Mouse (Mus musculus) frontal cortex, adult 2 months (tissue): ENCODE measurements around the gene Gm45623. TPM values are rescaled to one million over a fixed set of nuclear protein-coding genes. Genes with fewer than 3 reads are reported as not detected.

Experiments used
- DNase-seq, 2 experiments: peaks; one replicate each; pipeline ENCODE4 v3.0.0; 2022; ENCODE audit warnings: low spot score in 1 of 2; ENCODE audit errors: extremely low spot score in 1 of 2
- polyA plus RNA-seq: library from polyadenylated mRNA; depleted of rRNA; stranded (reverse); fragments of >200 nt; gene quantifications from 2 replicates; pipeline ENCODE4 v1.2.3, GENCODE M21; 2012

Gm45623 gene
- polyA plus RNA-seq, 1 experiment = 9.2 TPM

DNA sequence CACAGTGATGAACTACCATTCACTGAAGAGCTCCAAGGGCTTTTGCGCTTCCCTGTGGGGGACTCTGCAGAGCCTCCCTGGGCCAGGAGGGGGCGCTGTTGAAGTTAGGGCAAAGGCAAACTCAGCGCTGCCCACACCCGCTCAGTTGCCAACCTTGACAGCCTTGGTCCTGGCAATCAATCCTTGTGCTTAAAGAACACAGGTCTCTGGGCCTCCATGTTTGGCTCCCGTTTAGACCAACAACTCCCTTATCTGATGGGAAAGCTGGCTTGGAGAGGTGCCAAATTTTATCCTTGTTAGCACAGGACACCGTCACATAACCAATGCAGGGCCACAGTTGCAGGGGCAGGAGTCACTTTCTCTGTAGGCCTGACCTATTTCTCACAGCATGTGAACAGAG, 2.2 kb upstream of the Gm45623 start:
- DNase-seq = no peak

DNA sequence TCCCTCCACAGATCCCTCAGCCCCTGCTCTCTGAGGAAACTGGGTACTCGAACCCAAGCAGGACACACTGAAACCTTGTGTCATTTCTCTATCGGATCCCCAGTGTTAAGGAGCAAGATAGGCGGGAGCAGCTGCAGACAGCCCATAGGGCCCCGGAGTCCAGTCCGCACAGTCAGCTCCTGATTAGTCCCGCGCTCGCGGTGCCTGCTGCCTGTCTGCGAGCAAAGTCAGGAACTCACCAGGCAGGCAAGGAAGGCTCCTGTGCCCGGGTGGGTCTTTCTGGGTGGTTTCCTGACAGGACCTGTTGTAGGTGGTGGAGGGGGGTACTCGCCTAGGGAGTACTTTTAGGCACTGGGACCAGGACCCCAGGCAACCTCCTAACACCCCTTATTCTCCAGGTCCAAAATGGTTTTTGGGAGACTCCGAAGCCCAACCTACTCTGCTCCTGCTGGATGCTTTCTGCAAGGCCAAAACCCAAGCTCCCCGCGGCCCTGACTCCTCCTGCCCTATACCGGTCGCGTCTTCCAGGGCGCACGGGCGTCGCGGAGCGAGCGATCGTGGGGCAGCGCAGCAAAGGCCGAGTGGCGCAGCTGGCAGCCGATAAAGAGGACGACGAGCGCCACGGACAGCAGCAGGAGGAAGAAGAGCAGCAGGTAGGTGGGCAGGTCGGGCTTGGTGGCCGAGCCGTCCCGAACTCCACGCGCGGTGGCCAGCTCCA, 994 bp downstream of the Gm45623 start:
- no peak for DNase-seq

DNA sequence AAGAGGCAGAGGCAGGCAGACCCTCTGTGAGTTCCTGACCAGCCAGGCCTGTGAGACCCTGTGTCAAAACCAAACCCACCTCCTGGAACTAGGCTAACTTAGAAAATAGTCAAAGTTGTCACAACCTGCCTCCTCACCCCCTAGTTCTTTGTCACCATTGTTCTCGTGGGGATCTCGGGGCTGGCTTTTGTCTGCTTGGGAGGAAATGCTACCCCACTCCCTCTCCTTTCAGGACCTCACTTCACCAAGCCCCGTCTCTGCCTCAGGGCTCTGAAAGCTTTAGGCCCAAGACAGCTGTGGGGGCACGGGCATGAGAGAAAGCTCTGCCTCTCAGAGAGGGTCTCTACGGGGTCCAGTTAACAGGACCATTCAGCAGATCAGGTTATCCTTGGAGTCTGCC, 1.9 kb downstream of the Gm45623 start:
- DNase-seq = no peak

DNA sequence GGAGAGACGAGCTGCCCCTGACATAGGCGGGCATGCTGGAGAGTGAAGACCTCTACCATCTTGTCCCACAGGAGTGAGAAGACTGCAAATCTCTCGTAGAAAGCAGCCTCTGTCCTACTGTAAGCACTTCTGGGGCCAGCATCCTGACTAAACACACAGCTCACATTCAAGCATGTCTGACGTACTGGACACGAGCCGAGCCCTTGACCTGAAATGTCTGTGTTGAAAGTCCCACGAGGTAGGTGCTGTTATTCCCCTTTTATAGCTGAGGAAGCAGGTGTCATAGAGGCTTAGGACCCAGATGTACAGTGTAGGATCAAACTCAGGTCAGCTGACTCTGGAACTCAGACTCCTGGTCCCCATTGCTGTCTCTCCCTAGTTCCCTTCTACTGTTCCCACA, 4.2 kb downstream of the Gm45623 start:
- DNase-seq = no peak

DNA sequence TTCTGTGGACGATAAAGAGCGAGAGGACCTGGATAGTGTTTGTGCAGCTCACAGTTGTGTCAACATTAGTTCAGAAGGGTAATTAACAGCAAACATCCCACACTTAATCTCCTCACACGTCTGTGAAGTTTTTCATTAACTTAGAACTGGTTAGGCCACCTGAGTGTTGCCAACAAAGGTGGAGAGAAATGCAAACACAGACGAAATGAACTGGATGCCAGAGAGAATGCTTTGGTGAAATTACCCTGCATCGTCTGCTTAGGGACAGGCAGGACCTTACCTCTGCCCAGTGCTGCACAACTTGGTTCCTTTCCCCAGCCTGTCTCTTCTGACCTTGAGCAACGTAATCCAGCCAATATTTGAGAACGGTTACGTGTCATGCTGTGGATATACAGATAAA, 6.1 kb downstream of the Gm45623 start:
- no peak for DNase-seq

DNA sequence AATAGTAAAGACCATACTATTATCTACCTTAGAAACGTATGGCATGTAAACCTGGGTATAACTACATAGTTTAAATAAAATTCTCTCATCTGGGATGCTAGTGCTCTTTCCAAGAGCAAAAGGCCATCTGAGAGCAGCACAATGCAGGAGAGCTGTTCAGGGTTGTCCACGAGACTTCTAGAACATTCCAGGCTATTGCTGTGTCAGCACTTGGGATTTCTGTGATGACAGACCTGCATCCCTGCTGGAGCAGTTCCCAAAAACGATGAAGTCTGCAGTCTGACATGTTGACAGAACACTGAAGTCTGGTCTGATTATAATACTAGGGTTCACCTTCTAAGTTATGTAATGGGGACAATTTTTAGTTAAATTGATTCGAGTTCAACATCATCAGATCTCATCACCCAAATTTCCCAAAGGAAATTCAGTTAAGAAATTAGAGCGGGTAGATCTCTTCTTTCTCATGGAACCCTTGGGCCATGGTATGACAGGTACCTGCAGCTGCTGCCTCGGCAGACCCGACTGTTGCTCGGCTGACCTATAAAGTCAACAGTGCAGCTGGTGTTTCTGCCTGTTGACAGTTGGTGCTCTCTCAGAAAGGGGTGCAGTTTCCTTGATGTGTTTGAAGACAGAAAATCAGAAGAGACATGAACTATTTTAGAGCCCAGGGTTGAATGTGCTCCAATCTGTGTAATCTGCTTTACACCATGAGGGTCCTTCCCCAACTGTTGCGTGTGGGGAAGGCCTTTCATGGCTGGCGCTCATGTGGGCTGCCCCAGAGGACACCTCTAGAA, 6.7 kb downstream of the Gm45623 start:
- DNase-seq = no peak

DNA sequence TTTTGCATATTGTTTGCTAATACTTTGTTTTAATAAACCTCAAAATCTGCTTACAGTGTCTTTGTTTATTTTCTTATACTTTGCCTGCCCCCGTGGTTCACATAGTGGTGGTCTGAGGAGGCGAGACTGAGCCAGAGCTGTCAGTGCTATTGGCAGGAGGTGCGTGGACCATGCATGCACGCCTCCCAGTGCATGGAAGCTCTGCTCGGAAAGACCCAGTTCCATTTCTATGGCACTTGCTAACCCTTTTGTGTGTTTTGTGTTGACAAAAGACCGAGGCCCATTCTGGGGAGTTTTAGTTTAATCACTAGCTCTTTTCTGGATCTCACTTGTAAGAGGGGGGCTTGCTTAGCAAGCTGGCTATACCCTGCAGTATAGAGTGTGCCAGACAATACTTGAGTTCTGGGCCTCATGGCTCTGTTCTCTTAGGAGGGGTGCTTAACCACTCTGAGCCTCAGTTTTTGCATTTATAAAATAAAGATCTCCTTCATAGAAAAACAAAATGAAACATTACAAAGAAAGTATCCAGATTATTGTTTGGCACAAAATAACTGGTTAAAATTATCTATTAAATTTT, 11.2 kb downstream of the Gm45623 start:
- DNase-seq = no peak

DNA sequence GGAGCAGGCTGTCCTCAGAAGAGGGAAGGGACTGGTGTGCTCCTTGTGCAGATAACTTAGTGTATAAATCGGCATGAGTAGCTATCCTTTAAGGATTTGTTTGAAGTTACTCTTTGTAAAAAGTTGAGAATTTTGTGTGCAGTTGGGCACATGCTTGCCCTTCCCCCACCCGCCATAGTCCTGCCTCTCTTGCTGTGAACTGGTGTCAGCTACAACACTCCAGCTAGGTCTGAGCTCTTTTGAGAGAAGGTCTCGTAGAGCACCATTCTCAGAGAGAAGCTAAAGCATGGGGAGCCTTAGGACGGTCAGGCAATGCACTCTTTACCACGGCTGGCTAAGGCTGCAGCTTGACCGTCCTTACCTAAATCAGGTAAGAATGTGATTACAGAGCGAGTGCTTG, 11.9 kb downstream of the Gm45623 start:
- no peak for DNase-seq

DNA sequence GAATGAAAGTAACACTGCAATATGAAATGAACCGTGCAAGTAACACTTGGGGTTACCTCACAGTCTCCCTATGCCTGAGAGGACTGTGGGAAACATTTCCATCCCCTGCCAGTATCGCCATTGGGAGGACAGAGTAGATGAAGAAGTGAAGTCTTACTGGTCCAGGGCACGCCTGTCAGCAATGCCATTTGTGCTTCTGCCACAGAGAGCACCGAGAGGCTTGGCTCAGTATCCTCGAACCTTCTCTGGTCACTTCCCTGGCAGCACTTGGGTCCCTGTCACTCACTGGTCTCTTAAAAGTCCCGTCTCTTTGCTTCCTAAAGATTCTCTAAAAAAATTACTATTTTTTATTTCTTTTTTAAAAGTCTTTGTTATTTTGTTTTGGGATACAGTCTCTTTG, 13.1 kb downstream of the Gm45623 start:
- DNase-seq = no peak

DNA sequence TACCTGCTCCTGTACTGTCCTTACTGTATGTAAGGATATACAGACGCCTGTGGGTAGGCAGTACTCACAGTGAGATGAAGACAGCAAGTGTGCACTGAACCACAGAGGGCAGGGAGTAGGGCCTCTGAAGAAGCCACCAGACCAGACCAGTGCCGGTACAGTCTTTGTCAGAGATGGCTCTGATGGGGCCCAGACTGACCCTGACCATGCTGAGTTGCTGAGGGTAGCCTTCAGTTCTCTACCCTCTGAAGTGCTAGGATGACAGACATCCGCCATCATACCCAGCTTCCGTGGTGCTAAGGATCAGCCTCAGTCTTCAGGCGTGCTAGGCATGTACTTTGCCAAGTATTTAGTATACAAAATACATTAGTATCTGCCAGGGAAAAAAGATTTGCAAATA, 14.1 kb downstream of the Gm45623 start:
- no peak for DNase-seq

DNA sequence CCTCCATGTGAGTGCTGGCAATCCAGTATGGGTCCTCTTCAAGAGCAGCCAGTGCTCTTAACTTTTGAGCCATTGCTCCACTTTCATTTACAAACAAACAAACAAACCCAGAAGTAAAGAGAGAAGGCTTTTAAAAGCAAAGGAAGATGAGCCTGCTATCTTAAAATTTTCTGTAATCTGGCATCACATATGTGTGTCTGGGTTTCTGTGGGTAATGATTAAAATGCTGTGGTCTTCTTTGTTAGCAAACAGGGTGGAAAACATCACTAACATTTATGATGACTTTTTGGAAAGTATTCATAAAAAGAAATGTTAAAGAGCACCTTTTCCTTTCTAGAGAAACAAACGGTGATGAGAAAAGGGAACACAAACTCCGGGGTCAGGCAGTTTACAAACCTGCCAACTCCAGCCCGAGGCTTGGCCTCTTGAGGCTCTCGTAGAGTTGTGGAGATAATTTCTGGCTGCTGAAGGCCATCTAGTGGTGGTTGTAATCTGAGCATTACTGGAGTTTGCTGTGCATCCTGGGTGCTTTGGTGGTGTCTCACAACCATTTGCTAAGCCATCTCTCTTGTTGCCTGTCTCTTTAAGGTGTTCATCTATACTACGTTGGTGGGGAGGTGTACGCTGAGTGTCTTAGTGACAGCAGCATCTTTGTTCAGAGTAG, 18.3 kb downstream of the Gm45623 start:
- DNase-seq = peak in 1 of 2 experiments; percentile 52

DNA sequence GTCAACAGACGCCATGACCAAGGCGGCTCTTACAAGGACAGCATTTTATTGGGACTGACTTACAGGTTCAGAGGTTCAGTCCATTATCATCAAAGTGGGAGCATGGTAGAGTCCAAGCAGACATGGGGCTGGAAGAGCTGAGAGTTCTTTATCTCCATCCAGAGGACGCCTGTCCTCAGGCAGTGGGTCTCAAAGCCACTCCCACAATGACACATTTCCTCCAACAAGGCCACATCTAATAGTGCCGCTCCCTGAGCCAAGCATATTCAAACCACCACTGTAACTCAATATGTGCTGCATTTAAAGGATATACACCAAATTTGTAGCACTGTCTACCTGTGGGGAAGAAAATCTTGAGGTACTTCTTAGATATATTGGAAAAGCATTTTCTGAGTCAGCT, 19.0 kb downstream of the Gm45623 start:
- no peak for DNase-seq

DNA sequence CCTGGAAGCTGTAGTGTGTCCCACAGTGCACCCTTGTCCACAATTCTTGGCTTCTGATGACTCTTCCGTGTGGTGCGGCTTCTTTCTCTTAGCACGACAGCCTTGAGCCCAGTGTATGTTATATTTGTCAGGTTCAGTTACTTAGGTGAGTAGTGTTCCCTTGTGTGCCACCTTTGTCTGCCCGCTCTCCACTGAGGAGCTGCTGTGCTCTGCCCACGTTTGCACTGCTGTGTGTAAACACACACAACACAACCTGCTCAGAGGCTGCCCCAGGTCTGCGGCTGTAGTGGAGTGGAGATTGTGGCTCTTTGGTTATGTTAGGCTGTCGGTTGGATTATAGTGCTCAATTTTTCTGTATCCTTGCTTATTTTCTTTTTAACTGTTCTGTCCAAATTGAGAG, 24.6 kb downstream of the Gm45623 start:
- DNase-seq = no peak

DNA sequence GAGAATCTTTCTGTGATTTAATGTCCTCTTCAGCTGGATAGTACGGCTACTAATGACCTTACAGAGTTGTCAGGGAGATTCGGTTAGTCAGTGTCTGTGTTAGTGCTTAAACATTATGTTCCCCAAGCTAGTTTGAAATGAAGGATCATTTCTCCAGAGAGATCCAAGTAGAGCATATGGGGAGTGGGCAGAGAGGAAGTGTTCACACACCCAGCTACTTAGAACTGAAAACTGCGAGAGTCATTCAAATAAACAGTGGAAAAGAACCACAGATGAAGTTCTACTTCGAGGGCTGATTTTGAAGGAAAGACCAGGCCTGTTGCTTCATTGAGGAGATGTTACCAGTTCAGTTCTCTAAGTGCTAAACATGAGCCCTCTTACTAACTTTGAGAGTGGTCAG, 27.1 kb downstream of the Gm45623 start:
- peak; percentile 21 to 66 for DNase-seq

DNA sequence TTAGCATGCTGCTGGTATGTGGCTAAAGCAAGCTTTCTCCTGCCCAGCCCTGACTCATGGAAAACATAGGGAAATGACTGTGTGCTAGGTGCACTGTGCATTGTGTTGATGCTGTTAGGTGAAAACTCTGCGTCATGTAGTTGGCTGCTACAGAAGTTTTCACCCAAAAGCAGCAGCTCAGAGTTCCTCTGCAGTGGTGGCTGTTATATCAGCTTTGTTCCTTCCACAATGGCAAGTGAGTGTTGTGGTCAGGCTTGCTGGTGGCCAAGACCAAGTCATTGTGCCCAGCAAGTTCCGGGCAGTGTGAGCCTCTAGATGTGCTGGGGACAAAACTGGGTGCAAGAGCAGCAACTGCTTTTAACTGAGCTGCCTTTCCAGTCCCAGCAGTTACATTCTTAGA, 41.4 kb downstream of the Gm45623 start:
- no peak for DNase-seq

DNA sequence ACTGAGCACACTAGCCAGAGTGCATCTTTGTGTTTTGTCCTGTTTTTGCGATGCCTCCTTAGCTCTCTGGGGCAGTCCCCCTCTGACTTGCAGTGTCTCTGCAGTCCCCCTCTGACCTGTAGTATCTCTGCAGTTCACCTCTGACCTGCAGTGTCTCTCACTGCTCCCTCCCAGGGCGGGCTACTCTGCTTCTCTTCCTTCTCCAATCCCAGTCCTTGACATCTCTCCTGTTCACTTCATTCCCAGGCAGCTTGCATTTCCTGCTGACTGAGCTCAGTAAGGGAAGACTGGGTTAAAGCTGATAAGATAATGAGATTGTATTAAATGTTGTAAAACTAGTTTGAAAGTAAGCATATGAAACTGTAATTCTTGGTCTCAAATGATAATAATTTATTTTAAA, 43.0 kb downstream of the Gm45623 start:
- no peak for DNase-seq

DNA sequence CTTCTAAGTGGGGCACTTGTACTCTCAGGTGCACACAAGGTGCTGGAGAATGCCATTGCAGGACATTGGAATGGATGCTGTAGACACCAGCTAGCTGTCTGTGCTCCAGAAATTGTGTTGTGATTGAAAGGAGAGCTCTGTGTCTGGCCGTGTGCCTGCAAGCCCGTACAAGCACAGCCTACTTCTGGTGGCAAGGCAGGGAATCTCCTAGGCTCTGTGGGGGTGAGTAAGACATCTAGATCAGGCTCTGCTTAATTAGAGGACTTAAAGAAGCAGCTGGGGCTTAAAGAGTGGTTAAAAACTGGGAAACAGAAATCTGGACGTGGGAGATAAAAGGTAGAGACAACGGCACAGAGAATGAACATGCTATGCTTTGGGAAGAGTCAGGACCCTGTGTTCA, 46.0 kb downstream of the Gm45623 start:
- peak in 1 of 2 experiments; percentile 17 for DNase-seq

DNA sequence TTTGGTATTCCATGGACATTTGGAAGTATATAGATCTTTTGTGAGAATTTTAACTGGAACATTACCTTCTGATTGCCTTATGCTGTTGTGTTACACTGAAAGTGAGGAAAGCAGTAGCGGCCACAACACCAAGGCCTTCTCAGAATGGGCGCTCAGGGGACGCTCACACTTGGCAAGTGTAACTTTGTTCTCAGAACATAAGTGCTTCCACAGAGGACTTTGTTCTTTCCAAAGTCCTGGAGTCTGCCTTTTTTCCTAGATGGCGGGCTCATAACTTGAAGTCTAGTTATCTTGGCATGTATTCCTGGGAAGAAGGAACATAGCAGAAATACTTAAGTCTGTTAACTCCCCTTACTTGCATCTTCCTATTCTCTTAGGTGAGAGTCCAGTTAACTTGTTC, 46.5 kb downstream of the Gm45623 start:
- DNase-seq = no peak

DNA sequence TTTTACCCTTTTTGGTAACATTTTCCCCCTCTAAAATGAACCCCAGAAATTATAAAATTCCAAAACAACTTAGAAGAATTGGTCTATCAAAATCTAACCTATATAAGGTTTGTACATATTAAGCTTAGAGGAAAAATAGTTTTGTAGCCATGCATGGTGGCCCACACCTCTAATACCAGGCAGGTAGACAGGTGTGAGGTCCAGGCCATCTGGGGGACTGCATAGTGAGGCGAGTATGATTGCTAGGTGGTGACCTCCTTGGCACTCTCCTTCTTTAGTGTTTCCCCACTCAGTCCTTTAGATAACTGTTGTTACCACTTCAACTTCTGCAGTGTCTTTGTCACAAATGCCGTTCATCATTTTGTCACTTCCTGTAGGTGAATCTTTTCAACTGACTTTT, 49.0 kb downstream of the Gm45623 start:
- no peak for DNase-seq

DNA sequence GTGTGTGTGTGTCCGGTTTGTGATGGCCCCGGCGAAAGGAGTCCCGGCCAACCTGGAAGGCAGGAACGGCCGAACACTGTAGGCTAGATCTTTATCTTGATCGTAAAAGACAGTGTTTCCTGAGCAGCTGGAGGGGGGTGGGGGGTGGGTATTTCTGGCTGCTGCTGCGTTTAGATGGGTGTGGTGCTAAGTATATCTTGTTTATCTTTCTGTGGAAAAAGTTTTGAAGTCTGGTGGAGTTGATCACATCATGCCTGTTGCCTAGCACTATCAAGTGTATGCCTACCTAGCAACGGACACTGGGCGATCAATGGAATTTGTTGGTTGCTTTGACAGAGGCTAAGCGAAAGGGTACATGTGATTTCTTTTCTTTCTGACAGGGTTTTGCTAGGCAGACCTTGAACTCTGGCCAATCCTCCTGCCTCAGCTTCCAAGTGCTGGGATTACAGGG, 49.7 kb downstream of the Gm45623 start:
- DNase-seq = peak in 1 of 2 experiments; percentile 26

DNA sequence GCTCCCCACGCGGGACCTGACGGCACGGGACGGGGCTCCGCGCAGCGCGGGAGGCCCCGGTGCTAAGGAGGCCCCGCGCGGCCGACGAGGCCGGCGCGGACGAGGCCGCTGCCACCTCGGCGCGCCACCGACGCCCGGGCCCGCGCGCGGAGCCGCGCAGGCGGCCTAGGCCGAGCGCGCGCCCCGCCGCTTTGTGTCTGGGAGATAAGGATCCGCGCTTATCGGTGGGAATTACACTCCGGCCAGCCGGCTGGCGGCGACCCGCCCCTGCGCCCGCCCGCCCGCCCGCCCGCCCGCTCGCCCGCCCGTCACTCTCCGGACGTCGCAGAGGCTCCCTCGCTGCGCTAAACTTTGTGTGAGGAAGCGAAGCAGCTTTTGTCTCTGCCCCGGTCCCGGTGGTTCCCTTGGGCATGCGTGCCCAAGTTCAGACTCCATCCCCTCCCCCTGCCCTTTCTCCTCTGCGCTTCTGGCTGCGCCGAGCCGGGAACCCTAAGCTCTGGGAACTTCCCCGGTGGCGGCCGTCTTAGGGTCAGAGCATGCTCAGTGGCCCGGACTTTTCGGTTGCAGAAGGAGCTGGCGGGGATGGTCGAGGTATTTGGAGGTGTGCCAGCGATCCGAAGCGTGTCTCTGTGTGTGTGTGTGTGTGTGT, 50.3 kb downstream of the Gm45623 start:
- DNase-seq = peak; percentile 20 to 52
